Mouse (Mus musculus): ENCODE results near the gene Sesn1. TPM values are rescaled to one million over a fixed set of nuclear protein-coding genes. Genes with fewer than 3 reads are reported as not detected.
"Not testable (repeated sequence)": the region's sequence is repeated elsewhere in the genome, so short reads cannot be mapped to it uniquely, and the experiment has no call there.

Sesn1 gene
- polyA plus RNA-seq, 1 experiment from 2014 or later: 38.9 TPM

GRCm38 (mm10) chr10:41931962-41932361, 122.2 kb downstream of the Sesn1 start:
- ATAC-seq (ENCODE audit: low FRiP score, low TSS enrichment): no peak
- Histone ChIP-seq H3K4me3 (ENCODE audit: low read length) (no peak overlapping the region), H3K4me2 (replicated peaks; ENCODE audit: low read depth, low read length) (no peak overlapping the region), H3K27me3 (ENCODE audit: insufficient read depth, low read length) (no peaks in the 10 kb centered on the region), H3K27ac (ENCODE audit: low read length) (peak overlapping the region; percentile 27; the same call in 1 of the 2 replicates), H3K9me3 (ENCODE audit: low read length) (no peaks in the 10 kb centered on the region), H3K4me1 (ENCODE audit: insufficient read depth, low read length) (peaks cover 32% of the 10 kb centered on the region), H3K9ac (replicated peaks; ENCODE audit: low read length) (no peak overlapping the region), H3K36me3 (ENCODE audit: insufficient read depth, low read length) (no peaks in the 10 kb centered on the region)
- WGBS: 72% methylated on average over 12 of the region's 12 CpGs

- Histone ChIP-seq H3K9ac (replicated peaks; ENCODE audit: low read length) (no peak overlapping the region), H3K27me3 (ENCODE audit: insufficient read depth, low read length) (no peaks in the 10 kb centered on the region), H3K36me3 (ENCODE audit: insufficient read depth, low read length) (no peaks in the 10 kb centered on the region), H3K27ac (ENCODE audit: low read length) (no peak overlapping the region), H3K4me3 (ENCODE audit: low read length) (no peak overlapping the region), H3K4me2 (replicated peaks; ENCODE audit: low read depth, low read length) (no peak overlapping the region), H3K9me3 (ENCODE audit: low read length) (no peaks in the 10 kb centered on the region), H3K4me1 (ENCODE audit: insufficient read depth, low read length) (peaks cover 38% of the 10 kb centered on the region)
- 76% methylated on average over 5 of the region's 5 CpGs for WGBS
- no peak for ATAC-seq (ENCODE audit: low FRiP score, low TSS enrichment)
Measured at GRCm38 (mm10) chr10:41932943-41933342, 123.2 kb downstream of the Sesn1 start.

GRCm38 (mm10) chr10:41933536-41933935, 123.8 kb downstream of the Sesn1 start:
- Histone ChIP-seq H3K27me3 (ENCODE audit: insufficient read depth, low read length) (no peaks in the 10 kb centered on the region), H3K4me1 (ENCODE audit: insufficient read depth, low read length) (peaks cover 38% of the 10 kb centered on the region), H3K27ac (ENCODE audit: low read length) (peak overlapping the region; percentile 23; the same call in 1 of the 2 replicates), H3K4me3 (ENCODE audit: low read length) (no peak overlapping the region), H3K9ac (replicated peaks; ENCODE audit: low read length) (no peak overlapping the region), H3K36me3 (ENCODE audit: insufficient read depth, low read length) (no peaks in the 10 kb centered on the region), H3K4me2 (replicated peaks; ENCODE audit: low read depth, low read length) (no peak overlapping the region), H3K9me3 (ENCODE audit: low read length) (no peaks in the 10 kb centered on the region)
- ATAC-seq (ENCODE audit: low FRiP score, low TSS enrichment): no peak
- WGBS: 58% methylated on average over 6 of the region's 6 CpGs

GRCm38 (mm10) chr10:41934633-41935475, 125.1 kb downstream of the Sesn1 start:
- Histone ChIP-seq H3K9me3 (ENCODE audit: low read length) (no peaks in the 10 kb centered on the region), H3K27me3 (ENCODE audit: insufficient read depth, low read length) (no peaks in the 10 kb centered on the region), H3K9ac (replicated peaks; ENCODE audit: low read length) (peak overlapping the region; percentile 24), H3K4me2 (replicated peaks; ENCODE audit: low read depth, low read length) (peak overlapping the region; percentile 46), H3K36me3 (ENCODE audit: insufficient read depth, low read length) (no peaks in the 10 kb centered on the region), H3K4me1 (ENCODE audit: insufficient read depth, low read length) (peaks cover 38% of the 10 kb centered on the region), H3K27ac (ENCODE audit: low read length) (peak overlapping the region; percentile 87), H3K4me3 (ENCODE audit: low read length) (peak overlapping the region; percentile 1)
- ATAC-seq (ENCODE audit: low FRiP score, low TSS enrichment): peak; percentile 87
- WGBS: 4% methylated on average over 21 of the region's 21 CpGs

- Histone ChIP-seq H3K9me3 (ENCODE audit: low read length) (no peaks in the 10 kb centered on the region), H3K4me3 (ENCODE audit: low read length) (no peak overlapping the region), H3K4me1 (ENCODE audit: insufficient read depth, low read length) (peaks cover 38% of the 10 kb centered on the region), H3K36me3 (ENCODE audit: insufficient read depth, low read length) (no peaks in the 10 kb centered on the region), H3K4me2 (replicated peaks; ENCODE audit: low read depth, low read length) (peak overlapping the region; percentile 46), H3K27ac (ENCODE audit: low read length) (peak overlapping the region; percentile 87), H3K9ac (replicated peaks; ENCODE audit: low read length) (no peak overlapping the region), H3K27me3 (ENCODE audit: insufficient read depth, low read length) (no peaks in the 10 kb centered on the region)
- ATAC-seq (ENCODE audit: low FRiP score, low TSS enrichment): no peak
Measured at GRCm38 (mm10) chr10:41935476-41935829, 125.7 kb downstream of the Sesn1 start.

GRCm38 (mm10) chr10:41936100-41936499, 126.4 kb downstream of the Sesn1 start:
- no peaks in the 10 kb centered on the region for H3K27me3 ChIP-seq (ENCODE audit: insufficient read depth, low read length)
- peaks cover 38% of the 10 kb centered on the region for H3K4me1 ChIP-seq (ENCODE audit: insufficient read depth, low read length)
- no peak overlapping the region for H3K9ac ChIP-seq (replicated peaks; ENCODE audit: low read length)
- no peaks in the 10 kb centered on the region for H3K9me3 ChIP-seq (ENCODE audit: low read length)
- no peaks in the 10 kb centered on the region for H3K36me3 ChIP-seq (ENCODE audit: insufficient read depth, low read length)
- peak overlapping the region; percentile 87; the same call in 1 of the 2 replicates for H3K27ac ChIP-seq (ENCODE audit: low read length)
- ATAC-seq (ENCODE audit: low FRiP score, low TSS enrichment): no peak
- 35% methylated on average over 4 of the region's 4 CpGs for WGBS
- H3K4me2 ChIP-seq (replicated peaks; ENCODE audit: low read depth, low read length): no peak overlapping the region
- H3K4me3 ChIP-seq (ENCODE audit: low read length): no peak overlapping the region

- no peak overlapping the region for H3K4me2 ChIP-seq (replicated peaks; ENCODE audit: low read depth, low read length)
- WGBS: 20% methylated on average over 4 of the region's 4 CpGs
- H3K9ac ChIP-seq (replicated peaks; ENCODE audit: low read length): no peak overlapping the region
- ATAC-seq (ENCODE audit: low FRiP score, low TSS enrichment): no peak
- peak overlapping the region; percentile 21 for H3K27ac ChIP-seq (ENCODE audit: low read length)
- H3K27me3 ChIP-seq (ENCODE audit: insufficient read depth, low read length): no peaks in the 10 kb centered on the region
- H3K9me3 ChIP-seq (ENCODE audit: low read length): no peaks in the 10 kb centered on the region
- H3K4me1 ChIP-seq (ENCODE audit: insufficient read depth, low read length): peaks cover 32% of the 10 kb centered on the region
- no peak overlapping the region for H3K4me3 ChIP-seq (ENCODE audit: low read length)
- H3K36me3 ChIP-seq (ENCODE audit: insufficient read depth, low read length): no peaks in the 10 kb centered on the region
Measured at GRCm38 (mm10) chr10:41937176-41937575, 127.4 kb downstream of the Sesn1 start.

- Histone ChIP-seq H3K4me1 (ENCODE audit: insufficient read depth, low read length) (peaks cover 32% of the 10 kb centered on the region), H3K36me3 (ENCODE audit: insufficient read depth, low read length) (no peaks in the 10 kb centered on the region), H3K4me2 (replicated peaks; ENCODE audit: low read depth, low read length) (no peak overlapping the region), H3K9me3 (ENCODE audit: low read length) (no peaks in the 10 kb centered on the region), H3K27ac (ENCODE audit: low read length) (no peak overlapping the region), H3K9ac (replicated peaks; ENCODE audit: low read length) (no peak overlapping the region), H3K27me3 (ENCODE audit: insufficient read depth, low read length) (no peaks in the 10 kb centered on the region), H3K4me3 (ENCODE audit: low read length) (no peak overlapping the region)
- no peak for ATAC-seq (ENCODE audit: low FRiP score, low TSS enrichment)
- 70% methylated on average over 4 of the region's 4 CpGs for WGBS
Measured at GRCm38 (mm10) chr10:41939090-41939489, 129.4 kb downstream of the Sesn1 start.

GRCm38 (mm10) chr10:41952354-41952753, 142.6 kb downstream of the Sesn1 start:
- H3K4me1 ChIP-seq (ENCODE audit: insufficient read depth, low read length); H3K27me3 ChIP-seq (ENCODE audit: insufficient read depth, low read length); ATAC-seq (ENCODE audit: low FRiP score, low TSS enrichment); H3K4me2 ChIP-seq (replicated peaks; ENCODE audit: low read depth, low read length); H3K27ac ChIP-seq (ENCODE audit: low read length); H3K9me3 ChIP-seq (ENCODE audit: low read length); H3K36me3 ChIP-seq (ENCODE audit: insufficient read depth, low read length); H3K9ac ChIP-seq (replicated peaks; ENCODE audit: low read length); H3K4me3 ChIP-seq (ENCODE audit: low read length): not testable (repeated sequence)
- WGBS: 94% methylated on average over 5 of the region's 10 CpGs

GRCm38 (mm10) chr10:41952850-41953527, 143.3 kb downstream of the Sesn1 start:
- Histone ChIP-seq H3K27me3 (ENCODE audit: insufficient read depth, low read length) (no peaks in the 10 kb centered on the region), H3K4me1 (ENCODE audit: insufficient read depth, low read length) (no peaks in the 10 kb centered on the region), H3K27ac (ENCODE audit: low read length) (no peak overlapping the region), H3K4me2 (replicated peaks; ENCODE audit: low read depth, low read length) (no peak overlapping the region), H3K36me3 (ENCODE audit: insufficient read depth, low read length) (no peaks in the 10 kb centered on the region), H3K9me3 (ENCODE audit: low read length) (no peaks in the 10 kb centered on the region; the same call in 1 of the 2 replicates), H3K9ac (replicated peaks; ENCODE audit: low read length) (no peak overlapping the region), H3K4me3 (ENCODE audit: low read length) (no peak overlapping the region)
- ATAC-seq (ENCODE audit: low FRiP score, low TSS enrichment): no peak
- WGBS: 96% methylated on average over 14 of the region's 14 CpGs

Data from kidney, embryonic 16.5 days (tissue).